Mouse (Mus musculus): ENCODE measurements at regions not wholly inside any gene's neighbourhood (a gene's known extent, or its start where the extent isn't known, plus 50 kb on each side); places are given as distances from the start of the nearest gene placed in this dataset.

- no peak for TF ChIP-seq CTCF (IDR thresholded peaks at IDR 0.05; ENCODE audit: low read depth)
- TF ChIP-seq EP300 (IDR thresholded peaks at IDR 0.05; ENCODE audit: low read depth), result no peak
Observed at GRCm38 (mm10) chr13:33563366-33563765, 78.8 kb downstream of the Serpinb9g start.
